Mouse (Mus musculus) myocyte (in vitro differentiated cells): ENCODE data around the gene Igsf8. TPM values are rescaled to one million over a fixed set of nuclear protein-coding genes. Genes with fewer than 3 reads are reported as not detected.
"Not testable (repeated sequence)": the region's sequence is repeated elsewhere in the genome, so short reads cannot be mapped to it uniquely, and the experiment has no call there.

ENCODE experiments used
- H3K27me3 ChIP-seq: one replicate; pipeline ENCODE4 v1.6.1; 2011; ENCODE audit not compliant: control insufficient read depth, insufficient read depth, insufficient read length
- H3K36me3 ChIP-seq: one replicate; pipeline ENCODE4 v1.6.1; 2011; ENCODE audit not compliant: control insufficient read depth, insufficient read depth
- H3K4me2 ChIP-seq: one replicate; pipeline ENCODE4 v1.6.1; 2011; ENCODE audit warnings: low read depth, control low read depth
- H3K4me3 ChIP-seq: one replicate; pipeline ENCODE4 v1.5.1; 2011; ENCODE audit warnings: mild to moderate bottlenecking, control low read depth, moderate library complexity
- H3K79me2 ChIP-seq: one replicate; pipeline ENCODE4 v1.6.1; 2011; ENCODE audit not compliant: control insufficient read depth, insufficient read depth
- H3ac ChIP-seq: one replicate; pipeline ENCODE4 v1.6.1; 2011; ENCODE audit not compliant: control insufficient read depth, insufficient read length
- CEBPB ChIP-seq: IDR thresholded peaks from 2 replicates; pipeline ENCODE4 v1.6.1; 2011; ENCODE audit warnings: mild to moderate bottlenecking, moderate library complexity; ENCODE audit not compliant: poor library complexity, insufficient read depth, severe bottlenecking
- E2F4 ChIP-seq: IDR thresholded peaks from one replicate; pipeline ENCODE4 v1.6.1; 2011; ENCODE audit warnings: mild to moderate bottlenecking, control low read depth, moderate library complexity; ENCODE audit not compliant: insufficient read depth
- MAX ChIP-seq: IDR thresholded peaks from one replicate; pipeline ENCODE4 v1.6.1; 2011; ENCODE audit warnings: low read depth, mild to moderate bottlenecking, control low read depth
- MYOD1 ChIP-seq, 3 experiments: IDR thresholded peaks; one replicate each; pipeline ENCODE4 v1.6.1; 2011; ENCODE audit warnings: control low read depth in 2 of 3, low read depth in 2 of 3, mild to moderate bottlenecking in 2 of 3, moderate library complexity in 1 of 3; ENCODE audit not compliant: insufficient read length in 2 of 3, control insufficient read depth in 1 of 3
- MYOG ChIP-seq, 3 experiments: IDR thresholded peaks; one replicate each; pipeline ENCODE4 v1.6.1; 2011; ENCODE audit warnings: control low read depth in 2 of 3, low read depth in 2 of 3, mild to moderate bottlenecking in 2 of 3; ENCODE audit not compliant: insufficient read length in 2 of 3, control insufficient read depth in 1 of 3, insufficient read depth in 1 of 3
- POLR2A ChIP-seq: IDR thresholded peaks from one replicate; pipeline ENCODE4 v1.6.1; 2011; ENCODE audit warnings: low read depth, mild to moderate bottlenecking, control low read depth, moderate library complexity; ENCODE audit not compliant: insufficient read length
- POLR2AphosphoS2 ChIP-seq: IDR thresholded peaks from one replicate; pipeline ENCODE4 v1.6.1; 2011; ENCODE audit warnings: low read depth, control low read depth; ENCODE audit not compliant: insufficient read length
- REST ChIP-seq: IDR thresholded peaks from one replicate; pipeline ENCODE4 v1.6.1; 2011; ENCODE audit warnings: mild to moderate bottlenecking, control low read depth, moderate library complexity; ENCODE audit not compliant: insufficient read depth, insufficient read length
- SRF ChIP-seq: IDR thresholded peaks from one replicate; pipeline ENCODE4 v1.6.1; 2011; ENCODE audit warnings: low read depth; ENCODE audit not compliant: control insufficient read depth, insufficient read length
- TCF12 ChIP-seq: IDR thresholded peaks from one replicate; pipeline ENCODE4 v1.6.1; 2011; ENCODE audit warnings: mild to moderate bottlenecking, control low read depth; ENCODE audit not compliant: poor library complexity, insufficient read depth, severe bottlenecking
- TCF3 ChIP-seq: IDR thresholded peaks from one replicate; pipeline ENCODE4 v1.6.1; 2011; ENCODE audit warnings: low read depth, control low read depth; ENCODE audit not compliant: insufficient read length
- USF1 ChIP-seq: IDR thresholded peaks from one replicate; pipeline ENCODE4 v1.6.1; 2011; ENCODE audit warnings: low read depth, mild to moderate bottlenecking, control low read depth, moderate library complexity
- polyA plus RNA-seq: library from polyadenylated mRNA; unstranded; fragments of >200 nt; fragmentation: generic; extraction: Trizol; gene quantifications from one replicate; pipeline ENCODE4 v1.2.1, GENCODE M21; 2012; ENCODE audit warnings: missing spikeins

The Igsf8 gene
- polyA plus RNA-seq, 1 experiment = 79.7 TPM

DNA sequence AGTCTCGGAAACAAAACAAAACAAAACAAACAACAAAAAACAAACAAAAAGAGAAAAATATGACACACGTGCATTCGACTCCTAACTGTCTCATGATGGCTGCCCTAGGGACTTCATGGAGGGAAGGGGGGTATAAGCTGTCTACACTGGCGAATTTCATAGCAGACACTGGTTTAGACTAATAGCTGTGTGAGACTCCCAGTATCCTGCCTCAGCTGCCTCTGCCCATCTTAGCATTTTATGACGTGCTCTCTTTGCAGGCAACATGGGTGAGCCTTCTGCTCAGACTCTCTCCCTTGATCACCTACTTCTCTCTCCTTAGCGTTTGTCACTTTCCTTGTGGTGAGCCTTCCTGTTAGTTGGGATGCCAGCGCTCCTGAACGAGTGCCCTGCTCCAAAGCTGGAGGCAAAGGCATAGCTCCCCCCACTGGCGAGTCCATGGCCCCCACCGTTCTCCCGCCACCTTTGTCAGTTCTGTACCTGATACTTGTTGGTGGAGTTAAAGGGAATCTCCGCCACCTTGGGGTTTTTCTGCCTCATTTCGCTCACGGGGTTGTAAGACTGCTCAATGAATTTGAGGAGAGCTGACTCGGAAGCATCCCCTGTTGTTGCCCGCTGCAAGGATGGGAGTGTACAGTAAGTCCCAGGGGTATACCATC, 17.8 kb upstream of the Igsf8 start:
- Histone ChIP-seq H3K4me2 (peak overlapping the region; percentile 68), H3K79me2 (no peaks in the 10 kb centered on the region), H3ac (no peak overlapping the region), H3K36me3 (no peaks in the 10 kb centered on the region), H3K4me3 (no peak overlapping the region), H3K27me3 (no peaks in the 10 kb centered on the region)
- TF ChIP-seq POLR2A = no peak
- TF ChIP-seq MYOD1 (IDR thresholded peaks at IDR 0.05; ENCODE audit: control insufficient read depth in 1 of 3, insufficient read length in 2 of 3, low read depth in 2 of 3) = peak in 2 of 3 experiments; percentile 53 to 54

- not testable (repeated sequence) for H3K79me2 ChIP-seq, H3K27me3 ChIP-seq, H3K4me3 ChIP-seq, H3K36me3 ChIP-seq, H3K4me2 ChIP-seq, H3ac ChIP-seq
- peak in 2 of 3 experiments; percentile 11 to 30 for TF ChIP-seq MYOG (IDR thresholded peaks at IDR 0.05; ENCODE audit: control insufficient read depth in 1 of 3, insufficient read depth in 1 of 3, insufficient read length in 2 of 3, low read depth in 2 of 3)
Observed at GRCm38 (mm10) chr1:172244645-172245044, 16.8 kb upstream of the Igsf8 start.

DNA sequence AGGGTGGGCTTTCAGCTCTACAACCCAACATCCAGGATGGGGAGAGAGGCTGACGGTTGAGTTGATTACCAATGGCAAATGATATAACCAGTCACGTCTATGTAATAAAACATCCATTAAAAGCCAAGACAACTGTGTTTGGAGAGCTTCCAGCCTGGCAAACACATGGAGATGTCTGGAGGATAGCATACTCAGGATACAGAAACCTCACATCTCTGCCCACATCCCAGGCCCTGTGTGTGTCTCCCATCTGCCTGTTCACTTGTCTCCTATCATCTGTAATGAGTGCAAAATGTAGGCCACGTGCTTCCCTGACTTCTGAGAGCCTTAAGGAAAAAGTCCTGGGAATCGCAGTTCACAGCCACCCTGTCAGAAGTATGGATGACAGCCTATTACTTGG, 14.2 kb upstream of the Igsf8 start:
- TF ChIP-seq POLR2A (no peak), USF1 (no peak), POLR2AphosphoS2 (no peak), E2F4 (no peak), REST (no peak), MYOG (IDR thresholded peaks at IDR 0.05; ENCODE audit: control insufficient read depth in 1 of 3, insufficient read depth in 1 of 3, insufficient read length in 2 of 3, low read depth in 2 of 3) (no peak), CEBPB (no peak), MYOD1 (IDR thresholded peaks at IDR 0.05; ENCODE audit: control insufficient read depth in 1 of 3, insufficient read length in 2 of 3, low read depth in 2 of 3) (no peak), TCF3 (no peak), SRF (no peak), MAX (no peak), TCF12 (no peak)
- no peaks in the 10 kb centered on the region for H3K36me3 ChIP-seq
- H3ac ChIP-seq = no peak overlapping the region
- no peaks in the 10 kb centered on the region for H3K79me2 ChIP-seq
- no peak overlapping the region for H3K4me3 ChIP-seq
- no peak overlapping the region for H3K4me2 ChIP-seq
- no peaks in the 10 kb centered on the region for H3K27me3 ChIP-seq

GRCm38 (mm10) chr1:172247679-172248078, 13.8 kb upstream of the Igsf8 start:
- no peak overlapping the region for H3K4me3 ChIP-seq
- H3ac ChIP-seq = no peak overlapping the region
- H3K4me2 ChIP-seq = no peak overlapping the region
- no peaks in the 10 kb centered on the region for H3K27me3 ChIP-seq
- TF ChIP-seq MYOG (IDR thresholded peaks at IDR 0.05; ENCODE audit: control insufficient read depth in 1 of 3, insufficient read depth in 1 of 3, insufficient read length in 2 of 3, low read depth in 2 of 3) (peak in 1 of 3 experiments; percentile 21), MAX (no peak)
- H3K36me3 ChIP-seq = no peaks in the 10 kb centered on the region
- H3K79me2 ChIP-seq = no peaks in the 10 kb centered on the region

- Histone ChIP-seq H3K4me3 (no peak within 1 kb of the TSS), H3K4me2 (no peak within 1 kb of the TSS), H3K36me3 (no peaks in the 10 kb centered on the region), H3K79me2 (no peaks in the 10 kb centered on the region), H3K27me3 (no peaks in the 10 kb centered on the region), H3ac (no peak within 1 kb of the TSS)
- TF ChIP-seq TCF3 (no peak), E2F4 (no peak), MAX (no peak)
Observed at GRCm38 (mm10) chr1:172258314-172258713, 3.1 kb upstream of the Igsf8 start, which contains the start of gene Atp1a4. TSS of gene Atp1a4 (minus strand) at chr1:172258414.

DNA sequence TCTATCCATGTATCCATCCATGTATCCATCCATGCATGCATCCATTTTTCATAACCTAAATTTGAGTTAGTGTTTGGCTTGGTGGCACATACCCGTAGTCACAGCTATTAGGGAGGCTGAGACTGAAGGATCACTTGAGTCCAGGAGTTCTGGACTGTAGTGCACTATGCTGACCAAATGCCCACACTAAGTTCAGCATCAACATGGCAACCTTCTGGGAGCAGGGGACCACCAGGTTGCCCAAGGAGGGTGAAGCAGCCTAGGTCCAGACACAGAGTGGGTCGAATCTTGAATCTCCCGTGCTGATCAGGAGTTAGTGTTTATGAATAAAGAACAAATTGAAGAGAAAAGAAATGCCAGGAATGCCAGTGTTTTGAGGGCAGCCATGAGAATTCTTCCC, 9.8 kb downstream of the Igsf8 start:
- Histone ChIP-seq H3ac (no peak overlapping the region), H3K4me2 (no peak overlapping the region), H3K36me3 (no peaks in the 10 kb centered on the region), H3K79me2 (no peaks in the 10 kb centered on the region), H3K27me3 (no peaks in the 10 kb centered on the region), H3K4me3 (no peak overlapping the region)
- TF ChIP-seq SRF (no peak), REST (no peak), POLR2A (no peak), MYOG (IDR thresholded peaks at IDR 0.05; ENCODE audit: control insufficient read depth in 1 of 3, insufficient read depth in 1 of 3, insufficient read length in 2 of 3, low read depth in 2 of 3) (no peak), TCF3 (no peak)
